Mouse (Mus musculus) left cerebral cortex, adult 8-10 months (tissue): ENCODE results near the gene Pld5. TPM values are rescaled to one million over a fixed set of nuclear protein-coding genes. Genes with fewer than 3 reads are reported as not detected.
"Not testable (repeated sequence)": the region's sequence is repeated elsewhere in the genome, so short reads cannot be mapped to it uniquely, and the experiment has no call there.

Experiments used
- DNase-seq, 2 experiments: peaks; one replicate each; pipeline ENCODE4 v3.0.0; 2022; ENCODE audit warnings: low spot score in 2 of 2
- total RNA-seq, 4 experiments: library from RNA; stranded (reverse); gene quantifications; 2 replicates each; pipeline ENCODE4 v1.2.4; 2022

The Pld5 gene
- total RNA-seq, 4 experiments from 2014 or later: 8.4 to 12.2 (median 10.6) TPM

GRCm38 (mm10) chr1:176046375-176046774, 228.7 kb downstream of the Pld5 start:
- no peak for DNase-seq

DNA sequence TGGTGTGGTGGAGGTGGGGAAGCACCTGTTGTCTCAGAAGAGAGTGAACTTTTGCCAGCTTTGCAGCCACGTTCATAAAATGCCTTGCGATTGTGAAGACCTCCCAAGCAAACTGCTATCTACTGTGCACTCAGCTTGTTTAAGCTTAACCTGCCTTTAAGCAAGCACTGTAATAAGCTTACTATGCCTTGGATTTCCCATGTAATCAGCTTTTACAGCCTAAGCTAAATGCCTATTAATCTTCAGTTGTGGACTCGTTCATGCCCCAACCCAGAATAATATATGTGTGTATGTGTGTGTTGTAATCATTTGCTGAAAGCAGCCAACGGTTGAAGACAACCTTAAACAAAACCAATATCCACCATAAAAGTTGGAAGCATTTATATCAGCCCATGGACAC, 232.1 kb downstream of the Pld5 start:
- no peak for DNase-seq

GRCm38 (mm10) chr1:176039923-176040322, 235.2 kb downstream of the Pld5 start:
- DNase-seq: no peak

GRCm38 (mm10) chr1:176036028-176036427, 239.1 kb downstream of the Pld5 start:
- no peak for DNase-seq

DNA sequence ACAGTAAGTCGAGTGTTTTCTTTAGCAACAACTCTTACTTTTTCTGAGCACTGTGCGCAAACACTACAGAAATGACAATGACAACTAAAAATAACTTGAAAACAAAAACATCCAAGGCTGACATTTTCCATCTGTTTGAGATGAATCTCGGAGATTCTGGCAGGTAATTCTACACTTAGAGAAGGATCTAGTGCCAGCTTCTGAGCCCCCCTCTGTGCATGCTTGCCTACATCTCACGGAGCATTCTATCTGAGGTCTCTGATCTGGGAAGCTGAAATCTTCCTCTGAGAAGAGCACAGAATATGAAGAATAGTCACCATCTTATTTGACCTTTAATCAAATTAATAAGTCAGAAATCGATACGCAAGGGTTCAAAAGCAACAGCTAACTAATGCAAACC, 240.4 kb downstream of the Pld5 start:
- DNase-seq: no peak

GRCm38 (mm10) chr1:176033698-176034097, 241.4 kb downstream of the Pld5 start:
- no peak for DNase-seq

DNA sequence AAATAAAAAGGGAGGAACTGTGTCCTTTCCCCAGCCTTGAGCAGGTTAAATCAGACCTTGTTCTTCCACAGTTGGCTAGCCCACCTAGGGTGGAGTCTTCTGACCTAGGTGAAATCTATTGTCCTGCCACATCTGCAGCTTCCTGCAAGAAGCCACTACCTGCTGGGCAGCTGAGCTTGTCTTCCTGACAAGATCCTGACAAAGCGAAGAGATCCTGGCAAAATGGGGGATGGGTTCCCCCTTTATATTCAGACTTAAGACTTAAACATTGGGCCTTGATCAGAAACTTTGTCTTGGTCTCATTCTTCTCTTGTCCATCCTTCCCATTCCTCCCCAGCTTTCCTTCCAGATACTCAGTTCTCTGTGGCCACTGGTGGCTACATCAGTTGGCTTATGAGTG, 246.0 kb downstream of the Pld5 start:
- no peak for DNase-seq

GRCm38 (mm10) chr1:176028397-176028796, 246.7 kb downstream of the Pld5 start:
- no peak for DNase-seq

DNA sequence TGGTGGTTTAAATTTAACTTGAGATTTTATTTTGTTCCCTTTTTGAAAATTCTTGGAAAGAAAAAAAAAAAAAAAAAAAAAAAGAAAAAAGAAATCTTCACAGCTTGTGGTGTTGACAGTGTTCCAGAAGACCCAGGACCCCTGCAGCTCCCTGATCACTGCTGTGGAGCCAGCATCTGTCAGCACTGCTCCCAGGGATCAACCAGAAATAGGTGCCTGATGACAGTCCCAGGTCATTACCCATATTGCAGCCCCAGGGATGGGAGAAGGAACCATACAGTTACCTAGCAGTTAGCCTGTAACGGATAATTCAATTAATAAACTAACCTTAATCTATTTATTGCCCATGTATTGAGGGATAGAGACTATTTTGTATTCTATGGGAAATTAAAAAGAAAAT, 250.6 kb downstream of the Pld5 start:
- DNase-seq: no peak

- DNase-seq: no peak
Observed at GRCm38 (mm10) chr1:176018523-176018922, 256.6 kb downstream of the Pld5 start.

- DNase-seq: no peak
Observed at GRCm38 (mm10) chr1:176016076-176016475, 259.0 kb downstream of the Pld5 start.

GRCm38 (mm10) chr1:176013497-176014268, 261.4 kb downstream of the Pld5 start:
- DNase-seq: no peak

DNA sequence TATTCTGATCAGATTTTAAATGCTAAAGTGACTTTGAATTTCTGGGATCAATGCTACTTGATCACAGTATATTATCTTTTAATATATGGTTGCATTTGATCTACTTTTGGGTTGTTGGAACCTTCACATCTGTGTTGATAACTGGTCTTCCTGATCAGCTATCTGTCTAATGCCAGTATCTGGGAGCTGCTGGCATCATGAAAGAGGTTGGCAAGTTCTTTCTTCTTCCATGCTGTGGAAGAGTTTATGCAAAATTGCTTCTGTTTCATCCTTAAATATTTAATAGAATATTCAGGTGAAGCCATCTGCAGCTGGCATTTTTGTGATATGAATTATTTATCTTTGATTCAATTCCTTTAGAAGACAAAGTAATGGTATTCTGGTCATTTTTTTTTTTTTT, 263.6 kb downstream of the Pld5 start:
- no peak for DNase-seq

GRCm38 (mm10) chr1:176011072-176011471, 264.0 kb downstream of the Pld5 start:
- no peak for DNase-seq

DNA sequence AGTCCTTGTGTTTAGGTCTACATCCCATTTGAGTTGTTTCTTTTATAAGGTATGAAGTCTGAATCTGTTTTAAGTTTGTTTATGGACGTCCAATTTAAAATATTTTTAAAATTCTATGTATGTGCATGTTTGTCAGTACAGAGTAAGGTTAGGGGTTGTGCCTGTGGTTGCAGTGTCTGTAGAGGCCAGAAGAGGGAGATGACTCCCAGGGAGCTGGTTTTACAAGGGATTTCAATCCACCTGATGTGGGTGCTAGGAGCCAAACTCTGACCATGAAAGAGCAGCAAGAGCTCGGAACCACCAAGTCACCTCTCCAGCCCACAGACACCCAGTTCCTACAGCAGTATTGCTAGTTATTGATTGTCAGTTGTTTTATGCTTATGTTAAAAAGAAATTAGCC, 266.7 kb downstream of the Pld5 start:
- no peak for DNase-seq

DNA sequence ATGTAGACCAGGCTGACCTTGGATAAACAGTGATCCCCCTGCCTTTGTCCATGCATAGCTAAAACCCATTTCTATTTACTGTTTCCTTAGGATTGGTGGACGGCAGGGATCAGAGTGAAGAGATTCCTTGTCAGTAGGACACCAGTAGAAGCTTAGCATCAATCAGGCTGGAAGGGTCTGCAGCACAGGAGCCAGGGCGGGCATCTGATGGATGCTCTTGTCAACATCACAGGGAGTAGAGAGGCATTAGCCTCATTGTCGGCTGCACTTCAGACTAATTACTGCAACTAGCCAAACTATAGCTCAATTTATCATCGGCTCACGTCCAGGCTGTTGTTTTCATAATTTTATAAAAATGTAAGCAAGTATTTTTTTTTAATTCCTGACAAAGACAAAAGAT, 274.5 kb downstream of the Pld5 start:
- no peak for DNase-seq

GRCm38 (mm10) chr1:175997076-175997651, 277.9 kb downstream of the Pld5 start:
- no peak for DNase-seq

DNA sequence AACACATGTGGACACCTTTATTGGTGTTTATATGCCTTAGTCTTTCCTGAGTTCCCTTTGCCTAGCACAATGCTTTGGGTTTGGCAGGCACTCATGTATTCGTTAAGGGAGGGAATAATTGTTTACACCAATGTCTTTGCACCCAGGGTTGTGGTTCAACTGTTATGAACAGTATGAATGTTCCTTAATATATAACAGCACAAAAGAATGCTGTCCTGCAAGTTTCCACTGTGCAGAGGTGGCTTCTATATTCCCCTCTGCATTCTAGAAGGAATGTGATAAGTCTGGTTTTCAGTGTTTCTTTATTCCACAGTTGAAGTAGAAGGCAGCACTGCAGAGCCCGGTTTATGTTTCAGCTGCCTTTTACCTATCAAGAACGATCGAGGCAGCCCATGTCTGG, 286.2 kb downstream of the Pld5 start:
- DNase-seq: no peak

DNA sequence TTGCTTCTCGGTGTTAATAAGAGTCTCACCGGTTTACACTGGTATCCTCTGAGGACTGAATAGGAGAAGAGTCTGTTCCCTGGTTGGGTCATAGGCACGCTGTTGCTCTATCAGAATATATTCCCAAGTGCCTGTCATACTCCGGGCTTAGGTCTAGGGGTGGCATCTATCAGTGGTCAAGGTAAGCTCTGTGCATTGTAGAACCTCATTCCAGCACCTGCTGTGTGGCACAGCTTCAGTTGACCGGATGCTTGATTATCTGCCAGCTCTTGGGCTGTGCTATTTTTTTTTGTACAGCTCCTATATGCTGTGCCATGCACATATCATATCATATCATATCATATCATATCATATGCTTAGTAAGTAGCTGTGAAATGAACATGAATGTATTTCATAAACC, 286.7 kb downstream of the Pld5 start:
- DNase-seq: no peak

GRCm38 (mm10) chr1:175979014-175979413, 296.1 kb downstream of the Pld5 start, which contains the start of gene Rbm8a2:
TSS of gene Rbm8a2 (minus strand) at chr1:175979114.
- not testable (repeated sequence) for DNase-seq

DNA sequence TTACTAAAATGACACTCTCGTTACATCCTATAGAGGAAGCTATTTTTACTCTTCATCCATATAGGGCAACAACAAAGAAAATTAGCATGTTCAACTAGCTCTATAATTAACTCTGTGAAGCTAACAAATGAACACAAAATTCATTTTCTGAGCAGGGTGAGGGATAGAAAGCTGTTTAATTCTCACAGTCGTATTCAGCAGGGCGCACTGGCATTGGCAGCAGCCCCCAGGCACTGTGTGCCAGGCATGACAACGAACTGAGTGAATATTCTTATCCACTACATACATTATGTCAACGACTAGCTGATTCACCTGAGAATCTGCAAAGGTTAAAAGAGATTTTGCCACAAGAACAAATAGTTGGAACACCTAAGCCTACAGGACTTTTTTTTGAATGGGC, 304.4 kb downstream of the Pld5 start:
- no peak for DNase-seq

- DNase-seq: no peak
Observed at GRCm38 (mm10) chr1:175967004-175967745, 307.9 kb downstream of the Pld5 start.
